Mouse (Mus musculus) cerebellum, adult 18-20 months (tissue): Measurements from ENCODE around the gene Atp6v0c.

ENCODE experiments used
- DNase-seq, 2 experiments: peaks; one replicate each; pipeline ENCODE4 v3.0.0; 2021

Atp6v0c gene

DNA sequence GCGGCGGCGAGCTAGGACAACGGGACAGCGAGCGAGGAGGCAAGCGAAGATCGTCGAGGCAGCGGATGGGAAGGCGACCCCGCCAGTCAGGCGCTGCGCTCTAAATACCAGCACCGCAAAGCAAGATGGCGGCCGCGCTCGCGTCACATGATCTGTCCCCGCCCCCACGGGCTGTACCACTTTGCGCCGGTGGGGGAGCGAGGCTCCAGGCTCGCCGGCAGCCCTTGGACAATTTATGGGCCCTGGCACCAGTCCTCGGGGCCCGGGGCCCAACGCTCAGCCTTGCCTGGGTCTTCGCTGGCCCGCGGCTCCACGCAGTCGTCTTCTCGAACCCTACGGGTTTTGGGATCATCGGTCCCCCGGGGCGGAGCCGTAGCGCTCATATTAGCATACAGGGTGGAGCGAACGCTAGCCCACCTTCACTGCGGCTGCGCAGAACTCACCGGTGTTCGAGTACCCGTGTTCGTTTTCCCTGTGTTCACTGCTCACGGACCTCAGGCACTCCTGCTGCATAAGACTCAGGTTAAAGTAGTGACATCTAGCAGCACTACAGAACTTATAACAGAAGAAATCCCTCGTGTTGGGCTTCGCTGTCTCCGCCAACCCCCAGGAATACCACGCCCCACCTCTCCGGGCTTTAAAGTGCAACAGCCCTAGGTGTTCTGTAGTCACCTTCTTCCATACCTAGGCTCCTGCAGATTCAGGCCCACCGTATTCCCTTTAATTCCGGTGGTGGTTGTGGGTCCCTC lies at the start of gene Atp6v0c:
Gene Atp6v0c, minus strand, starts transcription at position 386 of the 749 bp plus-strand sequence.
- peak; percentile 97 for DNase-seq

GRCm38 (mm10) chr17:24216836-24217235 lies 47.3 kb upstream of the Atp6v0c start:
- DNase-seq: no peak

DNA sequence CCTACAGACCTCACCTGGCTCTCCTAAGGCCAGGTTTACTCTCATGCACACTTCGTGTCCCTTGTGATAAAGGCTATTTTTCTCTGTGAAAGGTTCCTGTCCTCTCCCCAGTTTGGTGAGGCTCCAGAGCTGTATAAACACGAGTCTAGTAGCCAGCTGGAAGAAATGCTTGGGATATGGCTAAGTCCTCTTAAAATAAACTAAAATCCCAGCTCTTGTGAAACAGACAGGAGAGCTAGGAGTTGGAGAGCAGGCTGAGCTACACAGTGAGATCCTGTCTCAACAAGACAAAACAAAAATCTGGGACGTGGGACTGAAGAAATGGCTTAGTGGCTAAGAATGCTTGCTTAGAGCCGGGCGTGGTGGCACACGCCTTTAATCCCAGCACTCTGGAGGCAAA lies 43.7 kb upstream of the Atp6v0c start:
- no peak for DNase-seq

- no peak for DNase-seq
Observed at GRCm38 (mm10) chr17:24212441-24213018, 43.0 kb upstream of the Atp6v0c start.

- DNase-seq: peak; percentile 81 to 86
Observed at GRCm38 (mm10) chr17:24211631-24212440, 42.3 kb upstream of the Atp6v0c start.

DNA sequence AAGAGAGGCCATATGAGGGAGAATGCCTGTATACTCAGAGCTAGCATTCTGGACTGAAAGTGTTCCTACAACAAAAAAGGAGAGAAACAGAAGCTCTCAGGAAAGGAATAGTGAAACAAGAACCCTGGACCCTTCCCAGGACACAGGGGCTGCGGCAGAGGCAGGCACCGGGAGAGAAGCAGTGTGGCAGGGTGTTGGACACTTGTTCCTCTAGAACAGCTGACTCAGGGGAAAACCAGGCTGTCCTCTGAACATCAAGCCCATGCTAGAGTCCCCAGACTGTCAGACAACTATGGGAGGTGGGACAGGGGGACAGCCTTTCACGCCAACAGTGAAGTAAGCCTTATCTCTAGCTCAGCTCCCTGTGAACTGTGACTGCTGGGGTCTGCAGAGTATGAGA lies 41.1 kb upstream of the Atp6v0c start:
- no peak for DNase-seq

DNA sequence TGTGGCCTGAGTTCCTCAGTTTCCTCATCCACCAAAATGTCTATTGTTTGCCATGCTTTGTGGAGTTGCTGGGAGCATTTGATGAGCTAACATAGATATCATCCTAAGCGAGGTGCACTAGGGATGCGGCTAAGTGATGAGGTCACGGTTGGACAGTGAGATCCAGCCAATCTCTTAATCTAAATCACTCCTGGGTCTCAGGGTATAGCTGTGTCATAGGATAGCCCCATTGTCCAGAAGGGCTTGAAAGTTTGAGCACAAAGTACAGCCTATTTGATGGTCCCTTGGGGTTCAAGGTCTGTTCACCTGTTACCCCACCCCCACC lies 40.4 kb upstream of the Atp6v0c start:
- DNase-seq: no peak

GRCm38 (mm10) chr17:24209043-24209915 lies 39.8 kb upstream of the Atp6v0c start, which contains the start of gene Ntn3:
Gene Ntn3 (minus strand): TSS chr17:24209531.
- DNase-seq: peak; percentile 43 to 59

DNA sequence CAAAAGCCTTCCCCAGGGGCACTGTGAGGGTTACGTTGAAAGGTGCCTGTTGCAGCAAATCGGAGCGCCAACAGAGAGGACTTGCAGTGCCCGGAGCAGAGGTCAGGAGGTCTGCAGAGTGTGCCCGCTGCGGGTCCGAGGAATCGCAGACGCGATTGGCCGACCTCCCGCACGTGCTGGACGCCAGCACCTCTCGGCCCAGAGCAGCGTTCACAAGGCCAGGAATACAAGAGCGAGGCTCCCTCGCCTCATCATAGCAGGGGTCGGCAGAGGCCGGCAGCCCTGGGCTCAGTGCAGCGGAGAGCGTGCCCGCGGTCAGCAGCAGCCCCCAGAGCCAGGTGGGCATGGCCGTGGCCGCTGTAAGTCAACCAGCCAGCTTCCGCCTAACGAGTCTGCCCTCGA lies 39.1 kb upstream of the Atp6v0c start:
- no peak for DNase-seq

GRCm38 (mm10) chr17:24207768-24208640 lies 38.5 kb upstream of the Atp6v0c start:
- no peak for DNase-seq

DNA sequence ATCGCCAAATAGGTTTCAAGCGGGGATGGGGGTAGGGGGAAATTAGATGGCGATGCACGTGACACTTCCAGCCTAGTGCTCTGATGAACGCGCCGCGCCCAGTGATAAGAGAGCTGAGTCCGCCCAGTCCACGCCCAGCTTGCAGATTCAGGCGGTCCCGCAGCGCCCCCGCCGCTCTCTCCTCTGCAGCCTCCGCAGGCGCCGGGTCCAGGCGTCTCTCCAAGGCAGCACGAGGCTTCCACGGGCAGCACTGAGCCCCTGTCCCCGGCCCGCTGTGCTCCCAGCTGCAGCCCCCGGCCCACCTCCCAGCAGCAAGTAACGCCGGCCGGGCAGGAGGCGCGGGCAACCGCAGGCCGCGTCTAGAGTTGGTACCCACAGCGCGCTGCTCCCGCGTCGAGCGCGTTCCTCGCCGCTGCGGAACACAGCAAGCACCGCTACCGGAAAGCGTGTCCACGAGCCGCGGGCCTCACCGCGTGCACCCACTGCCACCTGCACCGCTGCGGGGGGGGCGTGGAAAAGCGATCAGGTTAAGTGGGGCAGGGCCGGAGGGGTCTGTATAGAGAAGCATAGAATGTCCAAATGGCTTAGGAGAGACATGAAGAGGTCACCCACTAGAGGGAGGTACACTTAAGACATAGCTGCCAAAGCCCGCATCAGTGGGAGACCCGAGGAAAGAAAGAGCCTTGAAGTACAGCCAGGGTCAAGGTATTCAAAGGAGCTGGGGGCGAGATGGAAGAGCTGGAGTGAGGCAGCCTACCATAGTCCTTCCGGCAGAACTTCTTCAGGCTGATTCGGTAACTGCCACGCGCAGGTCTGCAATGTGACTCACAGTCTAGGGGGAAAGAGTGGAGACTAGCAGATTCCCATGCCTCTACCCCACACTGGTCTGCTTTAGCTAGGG lies 37.2 kb upstream of the Atp6v0c start:
- DNase-seq: peak; percentile 71 to 72

DNA sequence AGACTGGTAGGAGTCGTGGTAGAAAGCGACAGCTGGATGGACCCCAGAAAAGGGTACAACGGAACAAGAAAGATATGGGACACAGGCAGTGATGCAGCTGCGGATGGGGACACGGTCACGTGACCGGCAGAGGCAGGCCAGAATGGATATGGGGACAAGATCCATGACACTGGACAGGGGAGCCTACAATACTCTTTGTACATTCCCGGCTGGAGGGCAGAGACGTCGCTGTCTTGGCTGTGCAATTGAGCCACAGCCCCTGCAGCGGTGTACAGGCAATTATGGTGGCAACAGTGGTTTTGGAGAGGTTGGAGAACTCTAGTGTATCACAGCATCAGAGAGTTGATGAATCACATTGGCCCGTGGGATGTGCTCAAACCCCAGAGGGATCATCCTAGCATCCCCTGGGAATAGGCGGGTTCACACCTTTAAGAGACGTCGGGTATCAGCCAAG lies 36.4 kb upstream of the Atp6v0c start:
- peak in 1 of 2 experiments; percentile 49 for DNase-seq

- DNase-seq: peak; percentile 95 to 98
Observed at GRCm38 (mm10) chr17:24205284-24205888, 35.9 kb upstream of the Atp6v0c start, which contains the start of gene Tbc1d24. Gene Tbc1d24 (minus strand): TSS chr17:24205562.

- DNase-seq: no peak
Observed at GRCm38 (mm10) chr17:24204846-24205245, 35.3 kb upstream of the Atp6v0c start.

DNA sequence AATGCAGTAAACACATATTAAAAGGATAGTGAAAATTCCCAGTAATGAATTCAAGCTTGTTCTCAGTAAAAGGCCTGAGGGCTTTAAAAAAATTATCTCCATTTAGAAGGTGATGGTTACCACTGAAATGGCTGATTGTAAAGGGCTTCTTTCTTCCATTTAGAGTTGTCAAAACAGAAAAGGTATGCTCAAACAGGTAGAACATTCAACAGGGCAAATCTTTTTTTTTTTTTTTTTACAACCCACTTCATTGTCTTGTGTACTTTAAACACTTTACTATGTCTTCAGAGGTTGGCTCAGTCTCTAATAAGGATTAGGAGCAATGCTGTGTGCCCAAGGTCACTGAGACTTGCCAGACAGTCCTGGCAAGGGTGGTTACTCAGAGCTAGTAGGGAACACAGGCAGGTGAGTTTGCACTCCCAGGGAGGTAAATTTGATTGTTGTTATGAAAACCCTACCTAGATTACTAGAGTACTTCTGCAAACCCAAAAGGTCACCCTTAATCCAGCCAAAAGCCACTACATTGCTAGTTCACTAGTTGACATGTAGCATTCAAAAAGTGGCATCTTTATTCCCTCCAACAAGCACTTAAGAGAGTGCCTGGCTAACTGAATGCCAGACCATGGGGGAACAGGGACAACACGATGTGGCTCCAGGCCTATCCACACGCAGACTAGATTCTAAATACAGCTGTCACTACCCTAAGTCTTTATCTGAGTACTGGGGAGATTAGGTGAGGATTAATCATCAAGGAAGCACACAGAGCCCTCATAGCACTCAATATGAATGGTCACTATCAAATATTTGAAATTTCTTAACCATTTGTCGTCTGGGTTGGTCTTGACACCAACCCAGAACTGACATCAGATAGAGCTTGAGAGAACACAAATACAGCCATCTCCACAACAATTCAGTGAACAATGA lies 34.4 kb upstream of the Atp6v0c start:
- no peak for DNase-seq

DNA sequence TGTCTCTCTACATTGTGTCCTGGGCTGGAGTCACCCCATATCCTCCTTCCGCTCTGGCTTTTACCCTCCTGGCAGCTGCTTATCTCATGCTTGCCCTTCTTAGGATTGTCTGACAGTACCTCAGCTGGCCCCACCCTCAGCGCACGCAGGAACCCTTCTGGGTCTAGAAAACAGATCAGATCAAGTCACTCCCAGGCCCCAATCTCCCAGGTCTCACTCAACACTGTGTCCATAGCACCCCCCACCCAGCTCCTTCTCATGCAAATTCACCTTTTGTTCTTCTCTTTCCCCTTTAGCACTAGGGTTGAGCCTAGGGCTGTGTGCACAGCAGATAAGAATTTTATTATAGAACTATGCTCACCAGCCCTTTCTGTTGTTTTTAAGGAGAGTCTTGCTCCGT lies 33.6 kb upstream of the Atp6v0c start:
- DNase-seq: no peak

GRCm38 (mm10) chr17:24201092-24201491 lies 31.6 kb upstream of the Atp6v0c start:
- DNase-seq: no peak

DNA sequence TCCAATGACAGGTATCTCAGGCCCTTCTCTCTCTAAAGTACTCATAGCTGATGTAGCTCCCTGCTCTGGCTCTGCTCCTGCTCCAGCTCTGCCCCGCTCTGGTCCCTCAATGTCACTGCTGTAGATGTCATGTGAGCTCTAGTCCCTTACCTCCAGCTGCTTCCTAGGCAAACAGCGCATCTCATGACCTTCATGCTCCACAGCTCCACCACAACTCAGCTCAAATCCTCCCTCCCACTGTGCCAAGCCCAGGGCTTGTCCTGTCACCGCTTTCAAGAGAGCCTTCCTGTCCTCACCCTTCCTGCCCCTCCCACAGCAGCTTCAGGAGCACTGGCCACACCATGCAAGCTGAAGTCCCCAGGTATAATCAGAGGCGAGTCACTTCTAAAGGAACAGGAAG lies 30.2 kb upstream of the Atp6v0c start:
- DNase-seq: peak in 1 of 2 experiments; percentile 35

DNA sequence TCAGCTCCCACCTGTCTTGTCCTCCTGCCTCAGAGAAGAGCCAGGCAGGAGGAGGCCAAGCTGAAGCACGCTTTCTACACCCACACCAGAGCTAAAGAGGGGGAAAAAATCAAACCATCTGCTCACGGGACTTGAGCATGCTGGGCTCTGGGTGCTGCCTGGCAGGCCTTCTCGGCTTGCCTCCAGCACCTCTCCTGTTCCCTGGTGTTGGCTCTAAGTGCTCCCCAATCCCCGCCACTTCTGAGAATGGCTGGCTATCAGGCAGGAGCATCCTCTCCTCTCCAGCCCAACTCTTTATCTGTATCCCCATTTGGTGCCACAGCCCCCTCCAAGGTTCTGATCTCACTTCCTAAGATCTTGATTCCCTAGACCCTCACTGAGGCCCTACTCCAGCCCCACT lies 29.8 kb upstream of the Atp6v0c start:
- DNase-seq: peak; percentile 65 to 66
